Mouse (Mus musculus): ENCODE results near the gene Tiam1. TPM values are rescaled to one million over a fixed set of nuclear protein-coding genes. Genes with fewer than 3 reads are reported as not detected.

The Tiam1 gene
- polyA plus RNA-seq, 1 experiment from 2014 or later, result 18.4 TPM

- Histone ChIP-seq H3K27me3 (ENCODE audit: poor library complexity, severe bottlenecking) (no peaks in the 10 kb centered on the region), H3K36me3 (replicated peaks) (no peaks in the 10 kb centered on the region), H3K4me3 (no peak overlapping the region), H3K4me1 (peaks cover 8% of the 10 kb centered on the region; the same call in 1 of the 2 replicates), H3K9me3 (no peaks in the 10 kb centered on the region), H3K27ac (no peak overlapping the region)
- WGBS, result 95% methylated on average over 10 of the region's 10 CpGs
- no peak for DNase-seq (ENCODE audit: extremely low spot score, low spot score)
These were observed 107.9 kb downstream of the Tiam1 start for GRCm38 (mm10) chr16:90035595-90036110.

- WGBS, result 95% methylated on average over 14 of the region's 14 CpGs
- Histone ChIP-seq H3K4me1 (peaks cover 8% of the 10 kb centered on the region), H3K27me3 (ENCODE audit: poor library complexity, severe bottlenecking) (no peaks in the 10 kb centered on the region), H3K27ac (no peak overlapping the region), H3K36me3 (replicated peaks) (peaks cover 15% of the 10 kb centered on the region), H3K4me3 (no peak overlapping the region), H3K9me3 (no peaks in the 10 kb centered on the region; the same call in 1 of the 2 replicates)
- DNase-seq (ENCODE audit: extremely low spot score, low spot score), result no peak
These were observed 113.2 kb downstream of the Tiam1 start for GRCm38 (mm10) chr16:90030355-90030754.

GRCm38 (mm10) chr16:90027886-90028285 is 115.7 kb downstream of the Tiam1 start:
- no peak overlapping the region for H3K4me3 ChIP-seq
- H3K27ac ChIP-seq, result peak overlapping the region; percentile 30; the same call in 1 of the 2 replicates
- peaks cover 29% of the 10 kb centered on the region for H3K36me3 ChIP-seq (replicated peaks)
- 83% methylated on average over 3 of the region's 3 CpGs for WGBS
- H3K9me3 ChIP-seq, result no peaks in the 10 kb centered on the region; the same call in 1 of the 2 replicates
- H3K27me3 ChIP-seq (ENCODE audit: poor library complexity, severe bottlenecking), result no peaks in the 10 kb centered on the region
- DNase-seq (ENCODE audit: extremely low spot score, low spot score), result no peak
- H3K4me1 ChIP-seq, result peaks cover 3% of the 10 kb centered on the region

- no peaks in the 10 kb centered on the region for H3K27me3 ChIP-seq (ENCODE audit: poor library complexity, severe bottlenecking)
- H3K4me1 ChIP-seq, result no peaks in the 10 kb centered on the region; the same call in 1 of the 2 replicates
- WGBS, result 90% methylated on average over 6 of the region's 6 CpGs
- no peak overlapping the region for H3K27ac ChIP-seq
- H3K9me3 ChIP-seq, result no peaks in the 10 kb centered on the region; the same call in 1 of the 2 replicates
- no peak overlapping the region for H3K4me3 ChIP-seq
- H3K36me3 ChIP-seq (replicated peaks), result peaks cover 29% of the 10 kb centered on the region
- no peak for DNase-seq (ENCODE audit: extremely low spot score, low spot score)
These were observed 117.9 kb downstream of the Tiam1 start for GRCm38 (mm10) chr16:90025526-90026172.

- Histone ChIP-seq H3K4me1 (peaks cover 3% of the 10 kb centered on the region; the same call in 1 of the 2 replicates), H3K36me3 (replicated peaks) (peaks cover 25% of the 10 kb centered on the region), H3K4me3 (no peak overlapping the region), H3K27me3 (ENCODE audit: poor library complexity, severe bottlenecking) (no peaks in the 10 kb centered on the region), H3K9me3 (no peaks in the 10 kb centered on the region; the same call in 1 of the 2 replicates), H3K27ac (no peak overlapping the region)
- DNase-seq (ENCODE audit: extremely low spot score, low spot score), result no peak
- WGBS, result 89% methylated on average over 8 of the region's 8 CpGs
These were observed 119.9 kb downstream of the Tiam1 start for GRCm38 (mm10) chr16:90023665-90024010.

GRCm38 (mm10) chr16:90022932-90023664 is 120.5 kb downstream of the Tiam1 start:
- Histone ChIP-seq H3K27me3 (ENCODE audit: poor library complexity, severe bottlenecking) (no peaks in the 10 kb centered on the region), H3K9me3 (no peaks in the 10 kb centered on the region; the same call in 1 of the 2 replicates), H3K4me3 (no peak overlapping the region), H3K36me3 (replicated peaks) (peaks cover 25% of the 10 kb centered on the region), H3K4me1 (peaks cover 3% of the 10 kb centered on the region; the same call in 1 of the 2 replicates), H3K27ac (no peak overlapping the region)
- 85% methylated on average over 18 of the region's 18 CpGs for WGBS
- no peak for DNase-seq (ENCODE audit: extremely low spot score, low spot score)

GRCm38 (mm10) chr16:90016046-90016445 is 127.5 kb downstream of the Tiam1 start:
- Histone ChIP-seq H3K36me3 (replicated peaks) (peaks cover 11% of the 10 kb centered on the region), H3K4me3 (no peak overlapping the region), H3K27me3 (ENCODE audit: poor library complexity, severe bottlenecking) (no peaks in the 10 kb centered on the region), H3K27ac (no peak overlapping the region), H3K9me3 (peaks cover 9% of the 10 kb centered on the region), H3K4me1 (peaks cover 32% of the 10 kb centered on the region)
- WGBS, result 83% methylated on average over 4 of the region's 4 CpGs
- no peak for DNase-seq (ENCODE audit: extremely low spot score, low spot score)

DNA sequence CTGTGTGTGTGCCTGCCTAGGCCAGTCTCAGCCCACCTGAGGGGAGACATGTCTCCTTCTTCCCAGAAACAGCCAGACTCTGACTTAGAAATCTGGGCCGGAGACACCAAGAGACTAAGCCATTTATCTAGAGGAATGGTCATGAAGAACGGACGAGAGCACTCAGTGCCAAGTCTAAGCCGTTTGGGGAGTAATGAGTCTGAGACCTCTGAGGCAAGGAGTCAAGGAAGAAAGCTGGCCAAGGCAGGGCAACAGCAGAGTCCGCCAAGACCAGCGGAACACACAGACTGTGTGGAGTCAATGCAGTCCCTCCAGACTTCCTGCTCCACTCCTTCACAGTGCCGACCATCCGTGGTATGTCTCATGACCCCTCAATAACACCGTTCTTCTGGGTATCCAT is 129.0 kb downstream of the Tiam1 start:
- no peak overlapping the region for H3K27ac ChIP-seq
- no peak for DNase-seq (ENCODE audit: extremely low spot score, low spot score)
- 91% methylated on average over 9 of the region's 9 CpGs for WGBS
- H3K9me3 ChIP-seq, result peaks cover 18% of the 10 kb centered on the region
- peaks cover 29% of the 10 kb centered on the region for H3K4me1 ChIP-seq
- H3K36me3 ChIP-seq (replicated peaks), result peaks cover 24% of the 10 kb centered on the region
- H3K27me3 ChIP-seq (ENCODE audit: poor library complexity, severe bottlenecking), result no peaks in the 10 kb centered on the region
- no peak overlapping the region for H3K4me3 ChIP-seq

GRCm38 (mm10) chr16:90011521-90012181 is 131.9 kb downstream of the Tiam1 start:
- H3K36me3 ChIP-seq (replicated peaks), result peaks cover 28% of the 10 kb centered on the region
- 77% methylated on average over 32 of the region's 32 CpGs for WGBS
- H3K27ac ChIP-seq, result peak overlapping the region; percentile 81
- H3K27me3 ChIP-seq (ENCODE audit: poor library complexity, severe bottlenecking), result no peaks in the 10 kb centered on the region
- H3K4me3 ChIP-seq, result no peak overlapping the region
- H3K9me3 ChIP-seq, result peaks cover 18% of the 10 kb centered on the region
- peak; percentile 21 for DNase-seq (ENCODE audit: extremely low spot score, low spot score)
- H3K4me1 ChIP-seq, result peaks cover 27% of the 10 kb centered on the region

- no peak overlapping the region for H3K4me3 ChIP-seq
- no peaks in the 10 kb centered on the region for H3K27me3 ChIP-seq (ENCODE audit: poor library complexity, severe bottlenecking)
- WGBS, result 94% methylated on average over 6 of the region's 6 CpGs
- no peak for DNase-seq (ENCODE audit: extremely low spot score, low spot score)
- H3K9me3 ChIP-seq, result peaks cover 18% of the 10 kb centered on the region
- peaks cover 15% of the 10 kb centered on the region for H3K4me1 ChIP-seq
- H3K27ac ChIP-seq, result no peak overlapping the region
- H3K36me3 ChIP-seq (replicated peaks), result peaks cover 28% of the 10 kb centered on the region
These were observed 135.1 kb downstream of the Tiam1 start for GRCm38 (mm10) chr16:90008504-90008903.

DNA sequence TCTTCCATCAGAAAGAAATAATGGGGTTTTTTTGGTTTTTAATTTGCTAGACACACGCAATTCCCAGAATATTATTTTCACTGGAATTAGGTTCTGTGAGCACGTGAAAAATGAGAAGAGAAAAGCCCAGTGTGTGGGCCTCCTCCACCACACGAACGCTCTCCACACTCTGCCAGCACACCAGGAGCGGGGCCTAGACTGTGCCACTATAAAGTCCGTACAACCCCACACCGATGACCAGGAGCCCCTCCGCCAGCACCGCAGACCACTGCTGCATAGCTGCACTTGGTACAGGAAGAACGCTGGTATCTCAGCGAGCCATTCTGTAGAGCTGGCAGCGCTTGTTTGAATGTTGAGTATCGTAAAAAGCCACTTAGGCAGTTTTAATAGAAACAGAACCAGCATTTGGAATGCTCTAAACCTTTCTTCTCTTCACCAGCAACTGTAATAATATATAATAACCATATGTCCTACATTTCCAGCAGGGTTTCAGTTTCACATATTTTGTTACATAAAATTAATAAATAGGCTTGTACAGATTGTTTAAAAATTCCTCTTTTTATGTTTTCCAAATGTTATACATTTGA is 136.1 kb downstream of the Tiam1 start:
- 96% methylated on average over 13 of the region's 13 CpGs for WGBS
- H3K4me3 ChIP-seq, result no peak overlapping the region
- no peak overlapping the region for H3K27ac ChIP-seq
- H3K9me3 ChIP-seq, result peaks cover 18% of the 10 kb centered on the region
- no peak for DNase-seq (ENCODE audit: extremely low spot score, low spot score)
- H3K4me1 ChIP-seq, result peaks cover 12% of the 10 kb centered on the region
- H3K27me3 ChIP-seq (ENCODE audit: poor library complexity, severe bottlenecking), result no peaks in the 10 kb centered on the region
- peaks cover 32% of the 10 kb centered on the region for H3K36me3 ChIP-seq (replicated peaks)

- Histone ChIP-seq H3K4me1 (no peaks in the 10 kb centered on the region), H3K27ac (no peak overlapping the region), H3K9me3 (peaks cover 11% of the 10 kb centered on the region; the same call in 1 of the 2 replicates), H3K4me3 (no peak overlapping the region), H3K27me3 (ENCODE audit: poor library complexity, severe bottlenecking) (no peaks in the 10 kb centered on the region), H3K36me3 (replicated peaks) (peaks cover 9% of the 10 kb centered on the region)
- DNase-seq (ENCODE audit: extremely low spot score, low spot score), result no peak
- 93% methylated on average over 14 of the region's 14 CpGs for WGBS
These were observed 140.0 kb downstream of the Tiam1 start for GRCm38 (mm10) chr16:90003556-90003955.

All from forebrain, embryonic 10.5 days (tissue).